Mouse (Mus musculus) heart, adult 2 months (tissue): ENCODE measurements around the gene Cxcl15.

Experiments used
- CTCF ChIP-seq: fragments of 200-600 bp; IDR thresholded peaks from 2 replicates; pipeline ENCODE4 v1.8.1; 2022; ENCODE audit warnings: antibody characterized with exemption, mild to moderate bottlenecking, moderate library complexity
- EP300 ChIP-seq: fragments of 200-500 bp; IDR thresholded peaks from 2 replicates; pipeline ENCODE4 v1.6.1; 2011; ENCODE audit warnings: low read depth, low read length, control low read depth; ENCODE audit not compliant: insufficient read depth

- TF ChIP-seq CTCF, result no peak
- TF ChIP-seq EP300, result no peak
Measured at GRCm38 (mm10) chr5:90832768-90833388, 38.5 kb downstream of the Cxcl15 start.
